In genomic region chr17:29093110-29093952, GRCm38 (mm10) we compare ENCODE assay signal across 8 mouse cellular contexts. TPM values are rescaled to one million over a fixed set of nuclear protein-coding genes. Genes with fewer than 3 reads are reported as not detected.
DNase-seq lines count a peak whose midpoint lies in the region; ATAC-seq and TF ChIP-seq lines count a peak whose summit lies in the region.

No protein-coding gene starts in this region.

- H3K79me2 ChIP-seq in liver, adult 2 months (ENCODE audit: control insufficient read depth, insufficient read depth, low read length) = no peaks in the 10 kb centered on the region; the same call in 1 of the 2 replicates
- peaks cover 61% of the 10 kb centered on the region for H3K79me2 ChIP-seq in myocyte (ENCODE audit: control insufficient read depth, insufficient read depth)

- peak overlapping the region; percentile 89 for H3K27ac ChIP-seq in embryonic fibroblast, embryonic 13.5 days (ENCODE audit: insufficient read depth, low read length)
- peak overlapping the region; percentile 85 for H3K27ac ChIP-seq in heart, embryonic 10.5 days
- 0 out of 2 replicates have a peak overlapping the region, but pooled peaks have one; percentile 34 for H3K27ac ChIP-seq in kidney, embryonic 15.5 days
- H3K27ac ChIP-seq in liver, adult 2 months (replicated peaks; ENCODE audit: insufficient read depth, low read depth, low read length) = no peak overlapping the region

- no peaks in the 10 kb centered on the region for H3K9me3 ChIP-seq in heart, embryonic 10.5 days
- no peaks in the 10 kb centered on the region for H3K9me3 ChIP-seq in kidney, embryonic 15.5 days (replicated peaks)

- H3K9ac ChIP-seq in kidney, embryonic 15.5 days = peak overlapping the region; percentile 61
- no peak overlapping the region for H3K9ac ChIP-seq in liver, adult 2 months (ENCODE audit: low read depth, low read length)

- WGBS in heart, embryonic 10.5 days = 8% methylated on average over 36 of the region's 36 CpGs
- 7% methylated on average over 36 of the region's 36 CpGs for WGBS in kidney, embryonic 15.5 days
- 12% methylated on average over 36 of the region's 36 CpGs for WGBS in liver, adult 2 months

- H3K4me1 ChIP-seq in embryonic fibroblast, embryonic 13.5 days (ENCODE audit: control insufficient read depth, insufficient read depth, low read length) = no peaks in the 10 kb centered on the region
- H3K4me1 ChIP-seq in heart, embryonic 10.5 days = peaks cover 26% of the 10 kb centered on the region
- H3K4me1 ChIP-seq in kidney, embryonic 15.5 days = peaks cover 42% of the 10 kb centered on the region
- peaks cover 5% of the 10 kb centered on the region for H3K4me1 ChIP-seq in liver, adult 2 months (ENCODE audit: control insufficient read depth, insufficient read depth, low read length)

- H3K4me2 ChIP-seq in kidney, embryonic 15.5 days = peak overlapping the region; percentile 91
- H3K4me2 ChIP-seq in myocyte (ENCODE audit: low read depth) = peak overlapping the region; percentile 96

- peak; percentile 85 for DNase-seq in CD4-positive helper T cell, adult 2 months (ENCODE audit: low read depth, low spot score)
- peak; percentile 88 for DNase-seq in brain, adult 2 months (ENCODE audit: low read depth, low spot score)
- peak; percentile 94 for DNase-seq in heart, embryonic 10.5 days (ENCODE audit: low spot score)
- DNase-seq in liver, adult 2 months (ENCODE audit: extremely low read depth, low read depth, low spot score) = peak; percentile 53
- peak; percentile 74 to 87 for DNase-seq in spleen, postnatal 4 days (ENCODE audit: low spot score in 2 of 2)

- TF ChIP-seq CTCF in embryonic fibroblast, embryonic 13.5 days (IDR thresholded peaks at IDR 0.05; ENCODE audit: borderline replicate concordance, insufficient read depth, low read length) = no peak
- TF ChIP-seq CTCF in liver, adult 2 months (IDR thresholded peaks at IDR 0.05; ENCODE audit: low read depth, low read length) = no peak

- peak overlapping the region; percentile 77 for H3ac ChIP-seq in myocyte (ENCODE audit: control insufficient read depth, insufficient read length)

- H3K36me3 ChIP-seq in heart, embryonic 10.5 days = no peaks in the 10 kb centered on the region
- H3K36me3 ChIP-seq in kidney, embryonic 15.5 days = peaks cover under 1% of the 10 kb centered on the region; the same call in 1 of the 2 replicates
- H3K36me3 ChIP-seq in liver, adult 2 months (ENCODE audit: control insufficient read depth, insufficient read depth, low read length) = no peaks in the 10 kb centered on the region
- peaks cover 26% of the 10 kb centered on the region for H3K36me3 ChIP-seq in myocyte (ENCODE audit: control insufficient read depth, insufficient read depth)

- peaks cover 62% of the 10 kb centered on the region for H3K27me3 ChIP-seq in heart, embryonic 10.5 days (ENCODE audit: insufficient read depth, poor library complexity, severe bottlenecking)
- peaks cover 28% of the 10 kb centered on the region for H3K27me3 ChIP-seq in kidney, embryonic 15.5 days
- no peaks in the 10 kb centered on the region for H3K27me3 ChIP-seq in liver, adult 2 months (ENCODE audit: control insufficient read depth, insufficient read depth, low read length)
- no peaks in the 10 kb centered on the region for H3K27me3 ChIP-seq in myocyte (ENCODE audit: control insufficient read depth, insufficient read depth, insufficient read length)

- H3K4me3 ChIP-seq in embryonic fibroblast, embryonic 13.5 days (ENCODE audit: insufficient read depth, low read length) = peak overlapping the region; percentile 93
- peak overlapping the region; percentile 64 for H3K4me3 ChIP-seq in heart, embryonic 10.5 days
- H3K4me3 ChIP-seq in kidney, embryonic 15.5 days (replicated peaks) = peak overlapping the region; percentile 57
- peak overlapping the region; percentile 59 for H3K4me3 ChIP-seq in liver, adult 2 months (ENCODE audit: insufficient read depth, low read depth, low read length)
- peak overlapping the region; percentile 100 for H3K4me3 ChIP-seq in myocyte

- TF ChIP-seq POLR2A in embryonic fibroblast, embryonic 13.5 days (IDR thresholded peaks at IDR 0.05; ENCODE audit: low read depth, low read length) = peak; percentile 100
- peak; percentile 55; the same call in 1 of the 2 replicates for TF ChIP-seq POLR2A in liver, adult 2 months (IDR thresholded peaks at IDR 0.05; ENCODE audit: extremely low read depth, insufficient read depth, low read length)
- TF ChIP-seq POLR2A in myocyte (IDR thresholded peaks at IDR 0.05; ENCODE audit: insufficient read length, low read depth) = peak; percentile 97

- ATAC-seq in kidney, embryonic 15.5 days (replicated peaks; ENCODE audit: low FRiP score) = peak; percentile 87

TF ChIP-seq in myocyte, 11 proteins besides CTCF, POLR2A, EP300 and RAD21:
- TF ChIP-seq SRF (IDR thresholded peaks at IDR 0.05; ENCODE audit: control insufficient read depth, insufficient read length, low read depth) (peak; percentile 64), E2F4 (IDR thresholded peaks at IDR 0.05; ENCODE audit: insufficient read depth) (peak; percentile 53), USF1 (IDR thresholded peaks at IDR 0.05; ENCODE audit: low read depth) (no peak), POLR2AphosphoS2 (IDR thresholded peaks at IDR 0.05; ENCODE audit: insufficient read length, low read depth) (peak; percentile 97), MYOD1 (IDR thresholded peaks at IDR 0.05; ENCODE audit: control insufficient read depth in 1 of 3, insufficient read length in 2 of 3, low read depth in 2 of 3) (peak in 1 of 3 experiments; percentile 23), CEBPB (IDR thresholded peaks at IDR 0.05; ENCODE audit: insufficient read depth, poor library complexity, severe bottlenecking) (no peak), MYOG (IDR thresholded peaks at IDR 0.05; ENCODE audit: control insufficient read depth in 1 of 3, insufficient read depth in 1 of 3, insufficient read length in 2 of 3, low read depth in 2 of 3) (peak in 2 of 3 experiments; percentile 32 to 64), TCF3 (IDR thresholded peaks at IDR 0.05; ENCODE audit: insufficient read length, low read depth) (peak; percentile 21), MAX (IDR thresholded peaks at IDR 0.05; ENCODE audit: low read depth) (no peak), REST (IDR thresholded peaks at IDR 0.05; ENCODE audit: insufficient read depth, insufficient read length) (peak; percentile 19)

RNA-seq across cellular contexts. Expression of gene Cdkn1a, which starts 2.6 kb away (rescaled TPM):
- polyA plus RNA-seq in embryonic fibroblast, embryonic 13.5 days (2011; ENCODE audit: insufficient read length, low read depth, missing spikeins) = 453 and 677 TPM in 2 replicates
- polyA plus RNA-seq in heart, embryonic 10.5 days (2016; fragmentation: Nextera tagmentation; extraction: Ambion mirVana) = 31.3 and 33.1 TPM in 2 replicates
- 62.2 and 79.3 TPM in 2 replicates for polyA plus RNA-seq in kidney, embryonic 15.5 days (2015; fragmentation: Nextera tagmentation; extraction: Ambion mirVana)
- 0.37 and 0.60 TPM in 2 replicates for total RNA-seq in liver, adult 2 months (2014; rRNA removed)
- polyA plus RNA-seq in liver, adult 2 months (2012; rRNA removed) = 6.9 and 9.3 TPM in 2 replicates
- polyA plus RNA-seq in myocyte (2012; fragmentation: generic; extraction: Trizol) = 2,069 TPM

RNA-seq across cellular contexts. Expression of gene Rab44, which starts 20.6 kb away (rescaled TPM):
- polyA plus RNA-seq in embryonic fibroblast, embryonic 13.5 days (2011; ENCODE audit: insufficient read length, low read depth, missing spikeins) = not detected in 2 replicates
- polyA plus RNA-seq in heart, embryonic 10.5 days (2016; fragmentation: Nextera tagmentation; extraction: Ambion mirVana) = 0.23 and 0.48 TPM in 2 replicates
- 0.34 and 0.35 TPM in 2 replicates for polyA plus RNA-seq in kidney, embryonic 15.5 days (2015; fragmentation: Nextera tagmentation; extraction: Ambion mirVana)
- 0.07 TPM in 1 of 2 replicates, not detected in the other for total RNA-seq in liver, adult 2 months (2014; rRNA removed)
- 0.15 TPM in 1 of 2 replicates, not detected in the other for polyA plus RNA-seq in liver, adult 2 months (2012; rRNA removed)
- 6.8 TPM for polyA plus RNA-seq in myocyte (2012; fragmentation: generic; extraction: Trizol)
